Mouse (Mus musculus): ENCODE results near the gene Map4k4. TPM values are rescaled to one million over a fixed set of nuclear protein-coding genes. Genes with fewer than 3 reads are reported as not detected.

Map4k4 gene
- total and polyA plus RNA-seq, 2 experiments = 7.2 to 10.7 TPM

GRCm38 (mm10) chr1:39984331-39984730, 83.6 kb downstream of the Map4k4 start:
- Histone ChIP-seq H3K36me3 (ENCODE audit: control insufficient read depth, insufficient read depth, low read length) (no peaks in the 10 kb centered on the region; the same call in 1 of the 2 replicates), H3K27ac (replicated peaks; ENCODE audit: insufficient read depth, low read depth, low read length) (no peak overlapping the region), H3K4me1 (ENCODE audit: control insufficient read depth, insufficient read depth, low read length) (no peaks in the 10 kb centered on the region), H3K4me3 (ENCODE audit: insufficient read depth, low read depth, low read length) (no peak overlapping the region), H3K27me3 (ENCODE audit: control insufficient read depth, insufficient read depth, low read length) (no peaks in the 10 kb centered on the region), H3K79me2 (ENCODE audit: control insufficient read depth, insufficient read depth, low read length) (no peaks in the 10 kb centered on the region), H3K9ac (ENCODE audit: low read depth, low read length) (no peak overlapping the region)
- no peak for TF ChIP-seq POLR2A (IDR thresholded peaks at IDR 0.05; ENCODE audit: extremely low read depth, insufficient read depth, low read length)
- TF ChIP-seq CTCF (IDR thresholded peaks at IDR 0.05; ENCODE audit: low read depth, low read length) = no peak
- WGBS = 88% methylated on average over 9 of the region's 9 CpGs
- no peak for DNase-seq (ENCODE audit: extremely low read depth, low read depth, low spot score)

- no peak for DNase-seq (ENCODE audit: extremely low read depth, low read depth, low spot score)
- Histone ChIP-seq H3K27ac (replicated peaks; ENCODE audit: insufficient read depth, low read depth, low read length) (no peak overlapping the region), H3K79me2 (ENCODE audit: control insufficient read depth, insufficient read depth, low read length) (no peaks in the 10 kb centered on the region), H3K4me3 (ENCODE audit: insufficient read depth, low read depth, low read length) (no peak overlapping the region), H3K9ac (ENCODE audit: low read depth, low read length) (no peak overlapping the region), H3K36me3 (ENCODE audit: control insufficient read depth, insufficient read depth, low read length) (peaks cover 2% of the 10 kb centered on the region; the same call in 1 of the 2 replicates), H3K4me1 (ENCODE audit: control insufficient read depth, insufficient read depth, low read length) (no peaks in the 10 kb centered on the region), H3K27me3 (ENCODE audit: control insufficient read depth, insufficient read depth, low read length) (no peaks in the 10 kb centered on the region)
- TF ChIP-seq CTCF (IDR thresholded peaks at IDR 0.05; ENCODE audit: low read depth, low read length) (no peak), POLR2A (IDR thresholded peaks at IDR 0.05; ENCODE audit: extremely low read depth, insufficient read depth, low read length) (no peak)
- WGBS = 80% methylated on average over 9 of the region's 9 CpGs
These were observed 86.1 kb downstream of the Map4k4 start for GRCm38 (mm10) chr1:39986820-39987219.

- Histone ChIP-seq H3K27me3 (ENCODE audit: control insufficient read depth, insufficient read depth, low read length) (no peaks in the 10 kb centered on the region), H3K9ac (ENCODE audit: low read depth, low read length) (no peak overlapping the region), H3K4me3 (ENCODE audit: insufficient read depth, low read depth, low read length) (no peak overlapping the region), H3K4me1 (ENCODE audit: control insufficient read depth, insufficient read depth, low read length) (no peaks in the 10 kb centered on the region), H3K36me3 (ENCODE audit: control insufficient read depth, insufficient read depth, low read length) (peaks cover 2% of the 10 kb centered on the region; the same call in 1 of the 2 replicates), H3K27ac (replicated peaks; ENCODE audit: insufficient read depth, low read depth, low read length) (no peak overlapping the region), H3K79me2 (ENCODE audit: control insufficient read depth, insufficient read depth, low read length) (no peaks in the 10 kb centered on the region)
- no peak for DNase-seq (ENCODE audit: extremely low read depth, low read depth, low spot score)
- WGBS = 84% methylated on average over 12 of the region's 12 CpGs
- TF ChIP-seq POLR2A (IDR thresholded peaks at IDR 0.05; ENCODE audit: extremely low read depth, insufficient read depth, low read length) = no peak
- TF ChIP-seq CTCF (IDR thresholded peaks at IDR 0.05; ENCODE audit: low read depth, low read length) = no peak
These were observed 88.1 kb downstream of the Map4k4 start for GRCm38 (mm10) chr1:39988841-39989240.

- H3K4me3 ChIP-seq (ENCODE audit: insufficient read depth, low read depth, low read length) = no peak overlapping the region
- DNase-seq (ENCODE audit: extremely low read depth, low read depth, low spot score) = no peak
- H3K36me3 ChIP-seq (ENCODE audit: control insufficient read depth, insufficient read depth, low read length) = peaks cover 2% of the 10 kb centered on the region; the same call in 1 of the 2 replicates
- no peak overlapping the region for H3K27ac ChIP-seq (replicated peaks; ENCODE audit: insufficient read depth, low read depth, low read length)
- no peaks in the 10 kb centered on the region for H3K27me3 ChIP-seq (ENCODE audit: control insufficient read depth, insufficient read depth, low read length)
- 95% methylated on average over 9 of the region's 9 CpGs for WGBS
- H3K9ac ChIP-seq (ENCODE audit: low read depth, low read length) = no peak overlapping the region
- no peaks in the 10 kb centered on the region for H3K79me2 ChIP-seq (ENCODE audit: control insufficient read depth, insufficient read depth, low read length)
- no peak for TF ChIP-seq CTCF (IDR thresholded peaks at IDR 0.05; ENCODE audit: low read depth, low read length)
- TF ChIP-seq POLR2A (IDR thresholded peaks at IDR 0.05; ENCODE audit: extremely low read depth, insufficient read depth, low read length) = no peak
- H3K4me1 ChIP-seq (ENCODE audit: control insufficient read depth, insufficient read depth, low read length) = no peaks in the 10 kb centered on the region
These were observed 89.3 kb downstream of the Map4k4 start for GRCm38 (mm10) chr1:39990041-39990440.

- 86% methylated on average over 7 of the region's 7 CpGs for WGBS
- H3K36me3 ChIP-seq (ENCODE audit: control insufficient read depth, insufficient read depth, low read length) = peaks cover 6% of the 10 kb centered on the region; the same call in 1 of the 2 replicates
- H3K79me2 ChIP-seq (ENCODE audit: control insufficient read depth, insufficient read depth, low read length) = no peaks in the 10 kb centered on the region
- H3K9ac ChIP-seq (ENCODE audit: low read depth, low read length) = no peak overlapping the region
- H3K4me3 ChIP-seq (ENCODE audit: insufficient read depth, low read depth, low read length) = no peak overlapping the region
- H3K4me1 ChIP-seq (ENCODE audit: control insufficient read depth, insufficient read depth, low read length) = no peaks in the 10 kb centered on the region
- no peak overlapping the region for H3K27ac ChIP-seq (replicated peaks; ENCODE audit: insufficient read depth, low read depth, low read length)
- no peaks in the 10 kb centered on the region for H3K27me3 ChIP-seq (ENCODE audit: control insufficient read depth, insufficient read depth, low read length)
- DNase-seq (ENCODE audit: extremely low read depth, low read depth, low spot score) = no peak
- TF ChIP-seq CTCF (IDR thresholded peaks at IDR 0.05; ENCODE audit: low read depth, low read length) (no peak), POLR2A (IDR thresholded peaks at IDR 0.05; ENCODE audit: extremely low read depth, insufficient read depth, low read length) (no peak)
These were observed 93.2 kb downstream of the Map4k4 start for GRCm38 (mm10) chr1:39993921-39994320.

GRCm38 (mm10) chr1:39995593-39995992, 94.9 kb downstream of the Map4k4 start:
- TF ChIP-seq CTCF (IDR thresholded peaks at IDR 0.05; ENCODE audit: low read depth, low read length) = no peak
- no peak for TF ChIP-seq POLR2A (IDR thresholded peaks at IDR 0.05; ENCODE audit: extremely low read depth, insufficient read depth, low read length)
- no peak overlapping the region for H3K4me3 ChIP-seq (ENCODE audit: insufficient read depth, low read depth, low read length)
- H3K27ac ChIP-seq (replicated peaks; ENCODE audit: insufficient read depth, low read depth, low read length) = no peak overlapping the region
- no peaks in the 10 kb centered on the region for H3K27me3 ChIP-seq (ENCODE audit: control insufficient read depth, insufficient read depth, low read length)
- DNase-seq (ENCODE audit: extremely low read depth, low read depth, low spot score) = no peak
- WGBS = 91% methylated on average over 2 of the region's 2 CpGs
- H3K36me3 ChIP-seq (ENCODE audit: control insufficient read depth, insufficient read depth, low read length) = peaks cover 5% of the 10 kb centered on the region; the same call in 1 of the 2 replicates
- H3K4me1 ChIP-seq (ENCODE audit: control insufficient read depth, insufficient read depth, low read length) = no peaks in the 10 kb centered on the region
- no peak overlapping the region for H3K9ac ChIP-seq (ENCODE audit: low read depth, low read length)
- peaks cover 3% of the 10 kb centered on the region; the same call in 1 of the 2 replicates for H3K79me2 ChIP-seq (ENCODE audit: control insufficient read depth, insufficient read depth, low read length)
